Mouse (Mus musculus): ENCODE results near the gene Ncs1. TPM values are rescaled to one million over a fixed set of nuclear protein-coding genes. Genes with fewer than 3 reads are reported as not detected.

Ncs1 gene
- polyA plus RNA-seq (2014; fragmentation: Illumina TruSeq; extraction: RNeasy Lipid Tissue Mini Kit (QIAGEN cat#74804); ENCODE audit: low read depth, low replicate concordance) = 0.49 TPM

GRCm38 (mm10) chr2:31245491-31246141 lies at the start of gene Ncs1:
Ncs1 (plus strand) TSS chr2:31245823.

GRCm38 (mm10) chr2:31314007-31314465 lies 68.4 kb downstream of the Ncs1 start, which contains the start of gene Hmcn2:
Hmcn2 (plus strand) TSS chr2:31314415.

Other genes starting within 250 kb of the Ncs1 start
- 23.0 TPM for gene Fnbp1, start 103.8 kb upstream of the Ncs1 start, polyA plus RNA-seq (2014; fragmentation: Illumina TruSeq; extraction: RNeasy Lipid Tissue Mini Kit (QIAGEN cat#74804); ENCODE audit: low read depth, low replicate concordance)
- gene Gpr107, start 93.5 kb upstream of the Ncs1 start, polyA plus RNA-seq (2014; fragmentation: Illumina TruSeq; extraction: RNeasy Lipid Tissue Mini Kit (QIAGEN cat#74804); ENCODE audit: low read depth, low replicate concordance) = 27.7 TPM
- not detected for gene Hmcn2, start 68.6 kb downstream of the Ncs1 start, polyA plus RNA-seq (2014; fragmentation: Illumina TruSeq; extraction: RNeasy Lipid Tissue Mini Kit (QIAGEN cat#74804); ENCODE audit: low read depth, low replicate concordance)
- 106 TPM for gene Ass1, start 224.4 kb downstream of the Ncs1 start, polyA plus RNA-seq (2014; fragmentation: Illumina TruSeq; extraction: RNeasy Lipid Tissue Mini Kit (QIAGEN cat#74804); ENCODE audit: low read depth, low replicate concordance)